Mouse (Mus musculus) granulocyte monocyte progenitor cell, adult 5-6 weeks (primary cell): Measurements from ENCODE around the gene Galnt17. TPM values are rescaled to one million over a fixed set of nuclear protein-coding genes. Genes with fewer than 3 reads are reported as not detected.

Experiments
- ATAC-seq: replicated peaks from 2 replicates; pipeline ENCODE4 v1.8.0; 2016; ENCODE audit warnings: mild to moderate bottlenecking, moderate TSS enrichment, inconsistent platforms; ENCODE audit not compliant: poor library complexity, severe bottlenecking
- total RNA-seq, 2 experiments: library from RNA; stranded (forward) in 1 of 2; stranded (reverse) in 1 of 2; fragments of 200-712, 200-1000 nt in 1 of 2; fragments of >200 nt in 1 of 2; fragmentation: Nextera tagmentation in 1 of 2; gene quantifications; 2 replicates each; pipeline ENCODE4 v1.2.3; 2014 to 2017

The Galnt17 gene
- total RNA-seq, 2 experiments from 2014 or later, result not detected

DNA sequence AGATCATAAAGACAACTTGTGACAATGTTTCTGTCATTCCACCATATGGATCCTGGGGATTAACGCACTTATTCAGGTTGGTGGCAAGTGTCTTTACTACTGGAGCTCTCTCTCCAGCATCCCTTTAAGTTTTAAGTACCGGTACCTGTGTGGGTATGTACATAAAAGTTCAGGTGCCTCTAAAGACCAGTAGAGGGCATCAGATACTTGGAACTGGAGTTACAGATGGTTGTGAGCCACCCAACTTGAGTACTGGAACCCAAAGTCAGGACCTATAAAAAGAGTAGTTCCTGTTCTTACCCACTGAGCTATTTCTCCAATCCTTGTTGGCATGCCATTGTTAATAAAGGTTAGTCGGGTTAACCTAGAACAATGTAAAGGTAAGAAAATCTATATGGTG lies 152.0 kb downstream of the Galnt17 start:
- ATAC-seq, result no peak

DNA sequence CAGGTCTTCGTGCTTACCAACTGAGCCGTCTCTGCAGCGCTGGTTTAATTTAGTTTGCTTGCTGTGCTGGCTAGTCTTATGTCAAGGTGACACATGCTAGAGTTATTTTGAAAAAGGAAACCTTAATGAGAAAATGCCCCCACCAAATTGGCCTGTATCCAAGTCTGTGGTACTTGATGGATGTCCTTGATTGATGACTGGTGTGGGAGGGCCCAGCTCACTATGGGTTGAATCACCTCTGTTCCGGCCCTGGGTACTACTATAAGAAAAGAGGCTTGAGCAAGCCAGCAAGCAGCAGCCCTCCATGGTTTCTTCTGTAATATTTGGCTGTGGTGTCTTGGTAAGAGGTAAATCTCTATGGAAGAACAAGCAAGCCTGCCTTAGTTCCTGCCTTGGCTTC lies 165.7 kb downstream of the Galnt17 start:
- ATAC-seq, result no peak

DNA sequence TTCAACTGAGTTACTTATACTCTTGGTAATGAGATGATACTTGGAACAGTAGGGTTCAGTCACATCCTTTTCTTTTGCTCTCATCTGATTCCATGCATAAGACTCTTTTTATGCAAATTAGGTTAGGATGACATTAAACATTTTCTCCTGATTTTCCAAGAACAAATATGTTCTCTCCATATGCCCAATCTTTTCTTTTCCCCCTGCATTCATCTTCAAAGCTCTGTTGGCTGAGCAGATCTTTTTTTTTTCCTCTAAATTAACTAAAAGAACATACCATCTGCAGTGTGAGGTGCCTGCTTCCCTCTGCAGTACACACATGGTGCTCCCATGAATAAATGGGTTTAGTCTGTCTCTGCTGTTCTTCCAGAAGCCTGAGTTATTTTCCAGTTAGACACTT lies 173.5 kb downstream of the Galnt17 start:
- no peak for ATAC-seq

DNA sequence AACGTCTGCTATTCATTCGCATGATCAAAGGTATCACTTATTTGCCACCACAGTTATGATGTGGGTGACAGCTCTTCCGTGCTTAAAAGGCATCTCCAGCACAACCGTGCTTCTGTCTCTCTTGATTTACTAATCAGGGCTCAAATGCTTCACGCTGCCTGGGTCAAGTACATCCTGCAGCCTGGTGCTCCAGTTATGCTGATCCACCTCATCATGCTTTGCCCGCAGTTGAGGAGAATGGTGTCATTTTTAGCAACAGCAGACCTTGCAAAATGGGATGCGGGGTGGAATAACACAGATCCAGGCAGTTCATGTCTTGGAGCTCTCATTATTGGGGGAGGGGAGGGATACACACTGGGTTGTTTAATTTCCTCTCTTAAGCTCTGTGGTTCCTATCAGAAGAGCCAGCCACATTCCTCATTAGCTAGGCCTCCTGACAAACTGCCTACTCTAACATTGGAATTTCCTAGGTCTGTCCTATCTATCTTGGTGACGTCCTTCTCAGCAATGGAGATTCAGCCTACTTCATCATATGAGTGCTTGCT lies 187.9 kb downstream of the Galnt17 start:
- no peak for ATAC-seq

DNA sequence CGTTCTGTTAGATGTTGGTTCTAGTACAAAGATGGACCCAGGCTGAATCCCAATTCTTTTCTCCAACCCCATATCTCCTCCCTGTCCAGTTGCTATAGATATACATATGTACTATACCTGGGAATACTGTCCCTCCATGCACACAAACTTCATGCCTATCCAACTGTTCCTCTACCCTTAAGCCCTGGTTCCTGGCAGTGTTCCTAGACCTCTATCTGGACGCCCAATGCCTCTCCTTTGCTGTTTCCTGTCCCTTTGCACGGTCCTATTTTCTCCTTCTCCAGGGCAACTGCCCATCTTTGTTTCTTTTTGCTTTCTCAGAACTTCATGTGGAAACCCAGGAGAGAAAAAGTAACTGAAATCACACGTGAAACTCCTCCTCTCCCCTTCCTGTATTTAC lies 188.4 kb downstream of the Galnt17 start:
- no peak for ATAC-seq

DNA sequence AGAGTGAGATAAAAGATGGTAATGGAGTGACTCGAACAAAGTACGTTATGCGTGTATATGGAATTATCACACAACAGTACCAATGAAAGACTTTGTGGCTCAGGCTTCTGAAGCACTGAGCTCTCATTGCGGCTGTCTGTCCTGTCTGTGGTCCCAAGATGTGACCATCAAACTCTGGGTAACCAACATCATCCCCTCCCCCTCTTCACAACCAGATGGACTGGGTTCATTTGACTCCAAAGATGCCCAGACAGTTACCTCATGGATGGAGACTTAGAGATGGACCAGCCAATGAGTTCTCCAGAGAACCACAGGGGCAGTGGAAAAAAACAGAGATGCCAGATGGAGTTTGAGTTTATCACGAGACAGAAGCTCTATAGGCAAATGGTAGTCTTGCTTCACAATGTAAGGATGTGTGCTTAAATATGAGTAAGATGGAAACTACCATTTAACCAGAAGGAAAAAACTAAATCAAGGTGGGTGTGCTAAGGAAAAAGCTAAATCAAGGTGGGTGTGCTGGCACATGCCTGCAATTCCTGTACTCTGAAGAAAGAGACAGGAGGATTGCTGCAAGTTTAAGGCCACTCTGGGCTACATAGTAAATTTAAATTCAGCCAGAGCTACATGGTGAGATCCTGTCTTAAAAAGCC lies 190.8 kb downstream of the Galnt17 start:
- ATAC-seq, result no peak

DNA sequence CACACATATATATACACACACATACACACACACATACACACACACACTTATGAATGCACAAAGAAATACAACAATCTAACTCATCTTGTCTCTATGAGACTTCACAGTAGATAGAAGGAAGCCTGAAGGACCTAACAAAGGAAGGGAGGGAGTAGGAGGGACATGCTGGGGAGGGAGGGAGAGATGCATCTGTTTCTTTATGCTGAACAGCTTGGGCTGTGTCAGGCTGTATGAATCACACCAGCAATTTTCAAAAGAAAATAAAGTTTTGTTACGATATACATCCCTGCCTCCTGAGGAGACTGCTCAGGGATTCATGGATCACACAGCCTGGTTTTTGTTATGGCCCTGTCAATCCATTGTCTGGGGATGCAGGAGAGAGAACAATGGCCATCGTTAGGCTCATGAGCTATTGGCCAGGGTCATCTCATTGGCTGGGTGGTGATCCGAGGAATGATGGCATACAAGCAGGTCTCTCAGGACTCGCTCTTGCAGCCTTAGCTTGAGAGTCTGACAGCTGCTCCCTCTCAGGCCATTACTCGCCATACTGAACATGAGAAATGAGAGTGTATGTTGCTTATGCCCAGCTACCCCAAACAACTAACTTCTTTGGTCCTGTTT lies 194.3 kb downstream of the Galnt17 start:
- no peak for ATAC-seq

DNA sequence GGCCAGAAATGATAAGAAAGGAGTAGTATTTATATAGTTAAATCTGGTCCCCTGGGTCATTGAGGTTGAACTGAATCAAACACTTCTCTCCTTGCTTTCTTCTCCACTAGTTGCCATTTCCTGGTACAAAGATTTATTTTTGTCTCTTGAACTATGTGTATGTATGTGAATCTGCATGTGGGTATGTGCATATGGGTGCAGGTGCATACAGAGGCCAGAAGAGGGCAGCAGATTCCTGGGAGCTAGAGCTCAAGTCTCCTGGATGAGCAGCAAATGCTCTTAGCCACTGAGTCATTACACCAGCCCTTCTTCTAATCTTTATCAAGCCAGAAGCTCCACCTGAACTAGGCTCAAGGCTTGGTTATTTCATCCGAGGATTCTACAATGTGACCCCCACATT lies 201.1 kb downstream of the Galnt17 start:
- ATAC-seq, result no peak

DNA sequence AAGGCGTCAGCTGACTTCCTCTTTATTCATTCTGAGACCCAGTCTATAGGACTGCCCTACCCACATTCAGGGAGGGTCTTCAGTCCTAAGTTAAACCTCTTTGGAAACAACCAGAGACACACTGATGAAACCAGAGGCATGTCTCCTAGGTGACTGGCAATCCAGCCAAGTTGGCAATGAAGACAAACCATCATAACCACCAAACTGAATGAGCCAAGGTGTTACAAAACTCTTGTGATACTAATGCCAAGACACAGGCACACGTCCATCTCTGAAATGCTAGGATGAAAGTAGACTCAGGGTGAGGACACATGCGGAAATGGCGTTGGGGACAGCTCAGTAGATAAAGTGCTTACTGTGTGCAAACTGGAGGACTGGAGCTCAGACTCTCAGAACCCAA lies 211.5 kb downstream of the Galnt17 start:
- no peak for ATAC-seq

DNA sequence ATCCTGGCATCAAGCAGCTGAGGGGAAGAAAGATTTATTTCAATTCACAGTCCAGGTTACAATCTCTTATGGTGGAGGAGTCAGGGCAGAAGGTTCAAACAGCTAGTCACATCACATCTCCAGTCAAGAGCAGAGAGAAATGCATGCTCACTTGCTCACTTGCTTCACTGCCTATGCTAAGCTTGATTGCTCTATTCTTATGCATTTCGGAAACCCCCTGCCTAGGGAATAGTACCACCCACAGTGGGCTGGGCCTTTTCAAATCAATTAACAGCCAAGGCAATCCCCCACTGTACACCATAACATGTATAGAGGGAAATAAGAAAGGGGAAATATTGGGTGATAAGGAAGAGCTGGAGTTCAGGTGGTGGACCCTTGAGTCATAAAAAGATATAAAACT lies 212.7 kb downstream of the Galnt17 start:
- ATAC-seq, result no peak

DNA sequence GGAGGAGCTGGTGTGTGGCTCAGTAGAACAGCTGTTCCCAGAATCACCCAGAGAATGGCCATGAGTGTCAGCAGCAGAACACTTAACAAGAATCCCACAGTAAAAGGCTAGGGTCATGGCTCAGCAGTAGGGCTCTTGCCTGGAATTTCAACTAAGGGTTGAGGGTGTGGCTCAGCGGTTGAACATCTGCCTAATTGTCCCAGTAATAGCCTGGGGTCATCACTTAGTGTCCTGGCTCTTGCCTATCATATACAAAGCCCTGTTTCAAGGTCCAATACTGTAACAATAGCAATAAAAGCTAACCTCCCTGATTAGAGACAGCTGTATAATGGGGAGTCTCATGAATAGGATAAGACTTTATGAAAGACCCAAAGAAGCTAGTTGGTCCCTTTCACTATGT lies 213.5 kb downstream of the Galnt17 start:
- ATAC-seq, result no peak

DNA sequence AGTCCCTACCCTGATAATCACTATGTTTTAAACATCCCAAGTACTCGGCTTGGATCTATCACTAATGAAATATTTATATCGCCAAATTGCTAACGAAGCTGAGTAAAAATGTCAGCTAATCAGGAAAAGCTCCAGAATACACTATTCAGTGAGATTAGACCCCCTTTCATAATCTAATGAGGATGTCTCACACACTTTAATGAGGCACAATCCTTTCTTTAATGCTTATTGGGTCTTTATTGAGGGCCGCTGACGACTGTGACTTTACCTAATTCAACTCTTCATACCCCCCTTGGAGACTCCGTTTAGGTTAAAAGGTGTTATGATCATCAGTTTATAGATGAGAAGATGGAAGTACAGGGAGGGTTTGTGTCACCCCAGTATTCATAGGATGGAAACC lies 214.2 kb downstream of the Galnt17 start:
- ATAC-seq, result no peak

DNA sequence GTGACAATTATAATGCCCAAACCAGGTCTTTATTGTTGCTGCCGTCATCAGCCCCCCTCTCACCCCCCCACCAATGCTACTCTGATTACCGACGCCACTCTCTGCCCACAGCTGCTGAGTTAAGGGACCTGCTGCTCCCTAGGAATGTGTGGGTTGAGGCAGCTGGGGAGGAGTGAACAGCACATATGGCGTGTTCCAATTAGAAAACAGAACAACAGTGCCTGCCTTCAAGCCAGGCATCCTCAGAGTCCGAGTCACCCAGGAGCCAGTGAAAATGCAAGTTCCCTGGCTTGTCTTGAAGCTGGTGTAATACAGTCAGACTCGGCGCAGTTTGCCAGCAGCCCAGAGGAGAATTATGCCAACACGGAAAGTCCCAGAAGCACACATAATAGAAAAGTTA lies 218.4 kb downstream of the Galnt17 start:
- ATAC-seq, result no peak

DNA sequence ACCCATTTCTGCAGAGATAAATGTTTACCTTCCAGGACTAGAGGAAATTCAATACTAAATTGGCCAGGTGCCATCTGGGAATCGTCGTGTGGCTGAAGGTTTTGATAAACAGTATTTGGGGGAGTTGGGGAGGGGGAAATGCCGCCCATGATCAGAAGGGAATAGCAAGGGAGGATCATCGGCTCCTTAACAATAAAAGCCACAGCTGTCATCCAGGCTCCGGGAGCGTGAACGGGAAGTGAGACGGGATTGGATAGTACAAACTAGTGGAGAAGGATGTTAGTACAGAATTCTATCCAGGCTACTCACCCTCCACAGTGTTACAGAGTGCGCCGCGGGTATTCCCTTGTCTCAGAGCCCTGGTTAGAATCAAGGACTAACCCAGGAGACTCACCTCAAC lies 219.4 kb downstream of the Galnt17 start:
- no peak for ATAC-seq

DNA sequence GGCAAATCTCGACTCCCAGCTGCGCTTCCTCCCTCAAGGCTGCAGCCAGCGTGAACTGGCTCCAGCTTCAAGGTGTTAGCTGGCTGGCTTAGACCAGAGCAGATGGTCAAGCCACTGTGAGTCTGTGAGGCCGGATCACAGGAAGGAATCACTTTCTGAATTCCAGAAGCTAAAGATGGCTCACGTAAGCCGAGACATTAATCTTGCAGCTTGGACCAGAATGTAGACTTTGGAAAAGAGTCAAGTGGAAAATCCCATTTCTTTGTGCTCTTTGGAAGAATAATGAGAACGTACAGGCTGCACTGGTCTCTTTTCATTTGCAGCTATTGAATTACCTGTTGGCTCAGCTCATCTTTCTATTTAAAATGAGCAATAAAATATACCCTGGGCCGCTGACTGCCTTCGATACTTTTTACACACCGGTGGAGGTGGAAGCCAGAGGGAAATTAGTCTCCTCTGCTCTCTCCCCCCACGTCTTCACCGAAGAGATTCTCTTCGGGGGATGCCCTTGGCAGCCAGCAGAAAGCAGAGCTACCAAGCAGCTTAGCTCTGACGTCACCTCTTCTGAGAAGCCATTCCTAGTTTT lies 225.1 kb downstream of the Galnt17 start:
- ATAC-seq, result no peak

DNA sequence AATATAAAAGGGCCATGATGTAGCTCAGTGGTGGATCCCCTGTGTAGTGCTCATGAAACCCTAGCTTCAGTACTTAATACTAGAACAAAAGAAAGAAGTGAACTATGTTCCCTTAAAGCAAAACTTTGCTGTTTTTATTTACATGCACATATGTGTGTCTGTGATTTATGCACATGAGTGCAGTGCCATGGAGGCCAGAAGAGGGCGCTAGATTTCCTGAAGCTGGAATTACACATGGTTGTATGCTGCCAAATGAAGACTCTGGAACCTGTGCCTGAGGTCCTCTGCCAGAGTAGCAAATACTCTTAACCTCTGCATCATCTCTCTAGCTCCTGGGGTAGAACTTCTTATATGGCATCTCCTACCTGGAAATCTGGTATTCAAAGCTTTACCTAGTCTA lies 230.6 kb downstream of the Galnt17 start:
- no peak for ATAC-seq

DNA sequence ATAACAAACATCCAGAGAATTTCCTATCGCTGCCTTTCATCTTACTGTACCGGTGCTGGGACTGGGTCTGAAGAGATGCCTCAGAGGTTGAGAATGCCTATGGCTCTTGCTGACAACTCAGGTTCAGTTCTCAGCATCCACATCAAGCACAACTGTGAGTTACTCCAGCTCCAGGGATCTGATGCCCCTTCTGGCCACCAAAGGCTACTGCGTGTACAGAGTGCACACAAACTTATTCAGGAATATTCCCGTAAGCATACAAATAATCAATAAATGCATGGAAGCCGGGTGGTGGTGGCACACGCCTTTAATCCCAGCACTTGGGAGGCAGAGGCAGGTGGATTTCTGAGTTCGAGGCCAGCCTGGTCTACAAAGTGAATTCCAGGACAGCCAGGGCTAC lies 232.5 kb downstream of the Galnt17 start:
- no peak for ATAC-seq

DNA sequence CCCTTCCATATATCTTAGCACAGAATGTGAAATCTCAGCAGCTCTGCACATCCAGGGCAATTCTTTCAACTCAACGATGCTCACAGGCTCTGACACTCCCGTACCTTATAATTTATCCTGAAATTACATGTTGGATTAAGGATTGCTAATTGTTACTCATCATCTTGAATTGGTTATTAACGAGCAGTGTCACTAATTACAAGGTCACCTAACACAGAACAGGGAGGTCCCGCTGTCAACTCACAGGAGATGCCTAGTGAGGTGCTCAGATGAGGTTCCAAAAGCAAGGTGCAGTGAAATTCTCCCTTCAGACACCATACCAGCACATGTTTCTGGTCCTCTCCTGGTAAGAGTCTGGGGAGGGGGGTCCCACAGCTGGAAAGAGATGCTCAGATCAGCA lies 234.0 kb downstream of the Galnt17 start:
- no peak for ATAC-seq

DNA sequence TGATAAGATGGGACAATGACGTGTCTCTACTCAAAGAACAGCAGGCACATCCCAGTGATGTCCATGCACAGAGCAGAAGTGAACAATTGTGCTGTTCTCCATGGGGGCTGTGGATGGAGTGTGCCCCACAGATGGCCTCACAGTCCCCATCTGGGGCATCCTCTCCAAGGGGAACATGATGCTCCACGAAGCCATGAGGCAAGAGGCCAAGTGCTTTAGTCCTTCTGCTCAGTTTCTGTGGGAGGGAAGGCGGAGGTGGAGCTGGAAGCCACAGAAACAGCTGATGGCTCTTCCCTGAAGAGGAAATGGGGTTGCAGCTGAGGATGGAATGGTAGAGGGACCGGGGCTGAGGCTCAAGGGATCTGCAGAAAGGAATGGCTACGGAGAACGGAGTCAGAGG lies 243.1 kb downstream of the Galnt17 start:
- ATAC-seq, result no peak

DNA sequence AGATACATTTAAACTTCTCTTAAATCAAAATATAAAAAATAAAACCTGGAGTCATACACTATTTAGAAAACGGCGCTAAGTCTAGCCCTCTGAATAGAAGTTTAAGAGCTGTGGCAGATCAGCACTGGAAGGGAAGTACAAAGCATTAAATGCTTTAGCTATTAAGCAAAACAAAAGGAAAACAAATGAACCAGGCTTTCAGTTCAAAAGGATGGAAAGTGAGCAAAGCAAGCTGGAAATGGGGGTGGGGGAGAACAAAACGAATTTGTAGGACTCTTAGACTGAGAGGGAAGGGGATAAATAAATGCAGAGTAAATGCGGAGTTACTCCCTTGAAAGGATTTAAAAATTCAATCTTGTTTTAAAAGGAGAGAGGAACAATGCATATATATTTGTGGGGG lies 259.8 kb downstream of the Galnt17 start:
- ATAC-seq, result no peak

DNA sequence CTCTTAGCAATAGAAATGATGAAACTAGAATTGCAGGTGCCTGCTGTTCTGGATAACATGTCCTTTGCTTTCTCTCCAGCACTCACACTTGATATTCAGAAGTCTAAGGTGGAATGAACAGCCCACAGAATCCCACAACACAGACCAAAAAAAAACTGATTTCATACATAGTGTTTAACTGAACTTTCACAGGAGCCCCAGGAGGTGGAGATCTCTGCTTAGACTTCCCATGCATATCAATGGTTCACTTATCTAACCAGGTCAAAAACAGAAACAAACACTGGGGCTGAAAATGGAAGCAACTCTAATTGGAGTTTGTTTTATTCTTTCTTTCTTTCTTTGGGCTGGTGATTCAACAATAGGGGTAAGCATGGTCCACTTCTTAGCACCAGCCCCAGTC lies 265.2 kb downstream of the Galnt17 start:
- no peak for ATAC-seq

DNA sequence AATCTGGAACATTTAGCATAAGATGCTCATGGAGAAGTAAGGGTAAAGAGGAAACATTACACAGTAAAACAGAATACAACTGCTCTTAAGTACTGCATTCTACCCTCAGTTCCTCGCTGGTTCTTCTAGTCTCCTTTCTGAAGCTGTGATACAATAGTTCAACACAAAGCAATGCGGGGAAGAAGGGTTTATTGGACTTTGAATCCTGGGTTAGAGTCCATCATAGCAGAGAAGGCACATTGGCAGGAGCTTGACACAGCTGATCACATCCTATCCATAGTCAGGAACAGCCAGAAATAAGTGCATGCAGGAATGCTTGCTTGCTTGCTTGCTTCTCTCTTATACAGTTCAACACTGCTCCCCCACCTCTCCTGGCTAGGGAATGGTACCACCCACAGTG lies 267.9 kb downstream of the Galnt17 start:
- ATAC-seq, result no peak
